Mouse (Mus musculus) kidney, adult 2 months (tissue): ENCODE measurements around the gene Eif2ak4.

Source experiments
- CTCF ChIP-seq: fragments of 200-500 bp; conservative IDR thresholded peaks from 2 replicates; pipeline ENCODE4 v1.5.1; 2011; ENCODE audit warnings: low read depth, mild to moderate bottlenecking, control low read depth, low read length, moderate library complexity, mixed read lengths; ENCODE audit not compliant: insufficient read depth, insufficient read length
- POLR2A ChIP-seq: fragments of 200-500 bp; IDR thresholded peaks from one replicate; pipeline ENCODE4 v1.6.1; 2011; ENCODE audit warnings: low read depth, low read length, control low read depth

DNA sequence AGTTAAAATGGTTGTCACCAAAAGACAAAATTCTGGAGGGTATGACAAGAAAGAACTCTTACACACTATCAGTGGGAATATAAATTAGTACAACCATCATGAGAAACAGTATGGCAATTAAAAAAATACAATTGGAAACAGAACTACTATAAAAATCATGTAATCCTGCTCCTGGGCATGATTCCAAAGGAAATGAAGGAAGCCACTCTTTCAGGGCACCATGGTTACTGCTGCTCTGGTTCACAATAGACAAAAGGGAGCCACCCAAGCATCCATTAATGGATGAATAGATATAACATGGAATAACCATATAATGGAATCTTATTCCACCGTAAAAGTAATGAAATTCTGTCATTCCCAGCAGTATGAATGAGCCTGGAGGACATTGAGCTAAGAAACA is 8.7 kb upstream of the Eif2ak4 start:
- TF ChIP-seq CTCF (no peak), POLR2A (no peak)
